13 mouse cellular contexts compared by ENCODE assay signal in genomic region chr1:35813625-35814024, GRCm38 (mm10).
DNase-seq lines count a peak whose midpoint lies in the region; ATAC-seq and TF ChIP-seq lines count a peak whose summit lies in the region.
"Had no signal": no experiment of that assay in that cellular context is flagged by ENCODE, and none has a peak within 500 bp of the region (broad histone marks: within the 10 kb centered on the region; RNA-seq: fewer than 3 reads in every experiment).

No protein-coding gene starts in this region.

- no peak overlapping the region for H3K27ac ChIP-seq in liver, postnatal 0 days (ENCODE audit: low read depth)
- H3K27ac ChIP-seq: heart, embryonic 15.5 days; limb, embryonic 15.5 days had no signal

- 44% methylated on average over 5 of the region's 5 CpGs for WGBS in liver, postnatal 0 days (ENCODE audit: insufficient replicate concordance)

- no peaks in the 10 kb centered on the region for H3K27me3 ChIP-seq in liver, postnatal 0 days (ENCODE audit: insufficient read depth, low read length)
- H3K27me3 ChIP-seq: heart, embryonic 15.5 days; limb, embryonic 15.5 days; Patski had no signal

- H3K36me3 ChIP-seq in liver, postnatal 0 days (replicated peaks; ENCODE audit: insufficient read depth, low read length): no peaks in the 10 kb centered on the region
- H3K36me3 ChIP-seq: heart, embryonic 15.5 days; limb, embryonic 15.5 days had no signal

- no peaks in the 10 kb centered on the region for H3K9me3 ChIP-seq in liver, postnatal 0 days (ENCODE audit: low read length)
- H3K9me3 ChIP-seq: heart, embryonic 15.5 days; limb, embryonic 15.5 days had no signal

- no peak for TF ChIP-seq CTCF in liver, postnatal 0 days (IDR thresholded peaks at IDR 0.05; ENCODE audit: low read depth)

- H3K4me1 ChIP-seq in liver, postnatal 0 days (ENCODE audit: insufficient read depth): peaks cover 9% of the 10 kb centered on the region

- H3K4me3 ChIP-seq in liver, postnatal 0 days (ENCODE audit: low read depth, low read length): no peak overlapping the region
- H3K4me3 ChIP-seq: heart, embryonic 15.5 days; limb, embryonic 15.5 days had no signal

- ATAC-seq in liver, postnatal 0 days: peak; percentile 54; the same call in 1 of the 2 replicates
- peak; percentile 84 for ATAC-seq in monocyte, adult 5-6 weeks (replicated peaks; ENCODE audit: insufficient number of reproducible peaks, low FRiP score, low TSS enrichment, poor library complexity, severe bottlenecking)
- ATAC-seq: inflammation-experienced regulatory T-cells, adult 6 months; Patski had no signal

- TF ChIP-seq EP300 in liver, postnatal 0 days (IDR thresholded peaks at IDR 0.05; ENCODE audit: low read depth): no peak

- no peak overlapping the region for H3K9ac ChIP-seq in liver, postnatal 0 days (replicated peaks)
- H3K9ac ChIP-seq: heart, embryonic 15.5 days; limb, embryonic 15.5 days had no signal

- no peak for DNase-seq in liver, postnatal 0 days
- no peak for DNase-seq in liver
- peak; percentile 26 for DNase-seq in CD4-positive helper T cell, adult 2 months (ENCODE audit: low read depth, low spot score)
- peak; percentile 49 for DNase-seq in c-Kit-positive CD71-negative TER-119-negative erythroid progenitor cells, embryonic 14.5 days (ENCODE audit: low read depth)
- DNase-seq in layer of hippocampus, postnatal 14 days (ENCODE audit: low spot score in 2 of 2): no peak
- no peak for DNase-seq in gastrocnemius, postnatal 10 days
- DNase-seq in adrenal gland, postnatal 14 days: no peak
- DNase-seq: cerebellum, adult 9-11 months had no signal

- no peak overlapping the region for H3K4me2 ChIP-seq in liver, postnatal 0 days (ENCODE audit: low read depth, low read length)
- H3K4me2 ChIP-seq: heart, embryonic 15.5 days; limb, embryonic 15.5 days had no signal

Comparison
In these comparisons a context has a peak if more than half of its experiments do, and no peak if none do; other contexts are left out.
1. DNase-seq: peak in CD4-positive helper T cell, adult 2 months (single experiment) and c-Kit-positive CD71-negative TER-119-negative erythroid progenitor cells, embryonic 14.5 days (single experiment); none in liver, postnatal 0 days (single experiment), liver (single experiment), layer of hippocampus, postnatal 14 days (0 of 2), gastrocnemius, postnatal 10 days (single experiment) and adrenal gland, postnatal 14 days (single experiment).